Mouse (Mus musculus): Measurements from ENCODE around the gene Crtac1.

- no peak for TF ChIP-seq CTCF (IDR thresholded peaks at IDR 0.05; ENCODE audit: low read depth)
- TF ChIP-seq EP300 (IDR thresholded peaks at IDR 0.05; ENCODE audit: low read depth) = no peak
Observed at GRCm38 (mm10) chr19:42443266-42443665, 11.7 kb upstream of the Crtac1 start.
